Mouse (Mus musculus) G1E (cell line): ENCODE measurements around the gene Gm8897. TPM values are rescaled to one million over a fixed set of nuclear protein-coding genes. Genes with fewer than 3 reads are reported as not detected.
"Not testable (repeated sequence)": the region's sequence is repeated elsewhere in the genome, so short reads cannot be mapped to it uniquely, and the experiment has no call there.

ENCODE experiments used
- ATAC-seq: 2 replicates; pipeline ENCODE4 v1.8.0; 2016; ENCODE audit warnings: mild to moderate bottlenecking; ENCODE audit not compliant: insufficient number of reproducible peaks, poor library complexity, low FRiP score, severe bottlenecking; ENCODE audit errors: extremely low read depth
- DNase-seq: peaks from one replicate; pipeline ENCODE4 v3.0.0; 2012; ENCODE audit warnings: low spot score
- H3K27me3 ChIP-seq: 2 replicates; pipeline ENCODE4 v1.6.1; 2012; ENCODE audit warnings: mild to moderate bottlenecking, low read length, inconsistent platforms; ENCODE audit not compliant: insufficient read depth
- H3K36me3 ChIP-seq: replicated peaks from 2 replicates; pipeline ENCODE3; 2012; ENCODE audit warnings: mild to moderate bottlenecking, inconsistent platforms
- H3K4me1 ChIP-seq: 2 replicates; pipeline ENCODE4 v1.6.1; 2012; ENCODE audit warnings: low read depth, low read length, inconsistent platforms, mixed read lengths; ENCODE audit not compliant: insufficient read depth
- H3K4me3 ChIP-seq: 2 replicates; pipeline ENCODE4 v1.5.1; 2012; ENCODE audit warnings: low read depth, mild to moderate bottlenecking, inconsistent platforms, low read length, moderate library complexity, mixed read lengths
- H3K9me3 ChIP-seq: replicated peaks from 2 replicates; pipeline ENCODE4 v1.6.1; 2012; ENCODE audit warnings: inconsistent platforms
- polyA plus RNA-seq: library from polyadenylated mRNA; stranded (reverse); fragments of >175 nt; gene quantifications from 2 replicates; pipeline ENCODE4 v1.2.3, GENCODE M21; 2012
- total RNA-seq, 2 experiments: library from RNA; stranded (forward) in 1 of 2; stranded (reverse) in 1 of 2; fragments of 200-1000 nt in 1 of 2; fragments of >200 nt in 1 of 2; fragmentation: Nextera tagmentation in 1 of 2; gene quantifications; 2 replicates each; pipeline ENCODE4 v1.2.3; 2014 to 2017

Gene Gm8897
- total RNA-seq (2014; fragmentation: Nextera tagmentation) (not detected in 2 replicates), total RNA-seq (2017) (0.16 TPM in 1 of 2 replicates, not detected in the other), polyA plus RNA-seq (not detected in 2 replicates)

- H3K9me3 ChIP-seq, DNase-seq, ATAC-seq, H3K4me3 ChIP-seq, H3K27me3 ChIP-seq, H3K36me3 ChIP-seq, H3K4me1 ChIP-seq: not testable (repeated sequence)
Observed at GRCm38 (mm10) chr5:11416118-11416517, at the start of gene Gm8897. TSS of gene Gm8897 (plus strand) at chr5:11416418.

- not testable (repeated sequence) for H3K27me3 ChIP-seq, H3K36me3 ChIP-seq, H3K4me3 ChIP-seq, H3K4me1 ChIP-seq, DNase-seq, H3K9me3 ChIP-seq, ATAC-seq
Observed at GRCm38 (mm10) chr5:11416691-11417090, 473 bp downstream of the Gm8897 start.

Other genes with a start within 250 kb of the Gm8897 start
- not detected in 2 replicates for gene Gm5861, start 233.3 kb upstream of the Gm8897 start, total RNA-seq (2014; fragmentation: Nextera tagmentation)
- not detected in 2 replicates for gene Gm5861, start 233.3 kb upstream of the Gm8897 start, total RNA-seq (2017)
- gene Gm5861, start 233.3 kb upstream of the Gm8897 start, polyA plus RNA-seq: not detected in 2 replicates
- not detected in 2 replicates for gene Gm8890, start 160.4 kb upstream of the Gm8897 start, total RNA-seq (2014; fragmentation: Nextera tagmentation)
- not detected in 2 replicates for gene Gm8890, start 160.4 kb upstream of the Gm8897 start, total RNA-seq (2017)
- not detected in 2 replicates for gene Gm8890, start 160.4 kb upstream of the Gm8897 start, polyA plus RNA-seq
- gene Speer1, start 74.9 kb upstream of the Gm8897 start, total RNA-seq (2014; fragmentation: Nextera tagmentation): not detected in 2 replicates
- not detected in 2 replicates for gene Speer1, start 74.9 kb upstream of the Gm8897 start, total RNA-seq (2017)
- not detected in 2 replicates for gene Speer1, start 74.9 kb upstream of the Gm8897 start, polyA plus RNA-seq
- gene Gm8906, start 86.3 kb downstream of the Gm8897 start, total RNA-seq (2014; fragmentation: Nextera tagmentation): not detected in 2 replicates
- not detected in 2 replicates for gene Gm8906, start 86.3 kb downstream of the Gm8897 start, total RNA-seq (2017)
- not detected in 2 replicates for gene Gm8906, start 86.3 kb downstream of the Gm8897 start, polyA plus RNA-seq
- gene Gm6460, start 178.5 kb downstream of the Gm8897 start, total RNA-seq (2014; fragmentation: Nextera tagmentation): not detected in 2 replicates
- not detected in 2 replicates for gene Gm6460, start 178.5 kb downstream of the Gm8897 start, total RNA-seq (2017)
- gene Gm6460, start 178.5 kb downstream of the Gm8897 start, polyA plus RNA-seq: not detected in 2 replicates